Comparison of ENCODE assay signal across 26 mouse cellular contexts in genomic region chr11:22831916-22832315, GRCm38 (mm10). TPM values are rescaled to one million over a fixed set of nuclear protein-coding genes. Genes with fewer than 3 reads are reported as not detected.
DNase-seq lines count a peak whose midpoint lies in the region; ATAC-seq and TF ChIP-seq lines count a peak whose summit lies in the region.
"Had no signal": no experiment of that assay in that cellular context is flagged by ENCODE, and none has a peak within 500 bp of the region (broad histone marks: within the 10 kb centered on the region; RNA-seq: fewer than 3 reads in every experiment).

No protein-coding gene starts in this region.

- dilution Hi-C loops in CH12.LX (cut with MboI; ENCODE audit: extremely low pct_ligation_motif_present, extremely low pct_unique_long_range_greater_than_20kb, low sequenced_read_pairs) = no loop called here

- TF ChIP-seq RAD21 in CH12.LX (IDR thresholded peaks at IDR 0.05; ENCODE audit: low read depth, low read length) = no peak

- DNase-seq in adrenal gland, adult 2 months = peak; percentile 2
- no peak for DNase-seq in adrenal gland, postnatal 4 days (ENCODE audit: low spot score in 2 of 2)
- DNase-seq in liver, adult 2 months (ENCODE audit: extremely low read depth, low read depth, low spot score) = no peak
- DNase-seq in liver, embryonic 11.5 days (ENCODE audit: low spot score) = no peak
- DNase-seq in CH12.LX (ENCODE audit: extremely low read depth) (no peak), ES-E14 (ENCODE audit: low read depth, low spot score) (no peak)
- DNase-seq in gastrocnemius, postnatal 10 days = no peak
- DNase-seq: adrenal gland, adult 8-10 months; adrenal gland, postnatal 25 days; cerebellum, adult 18-20 months; cerebellum, adult 9-10 months; cerebellum, postnatal 25 days; forebrain, postnatal 0 days; gastrocnemius, adult 2 months; gastrocnemius, postnatal 25 days; heart, postnatal 36 days had no signal

- H3K79me2 ChIP-seq in liver, adult 2 months (ENCODE audit: control insufficient read depth, insufficient read depth, low read length) = peaks cover 10% of the 10 kb centered on the region; the same call in 1 of the 2 replicates
- H3K79me2 ChIP-seq in CH12.LX (replicated peaks; ENCODE audit: control insufficient read depth, extremely low read depth, insufficient read depth, poor library complexity, severe bottlenecking) = peaks cover 46% of the 10 kb centered on the region

- TF ChIP-seq CTCF in liver, adult 2 months (IDR thresholded peaks at IDR 0.05; ENCODE audit: low read depth, low read length) = no peak
- TF ChIP-seq CTCF in CH12.LX (conservative IDR thresholded peaks at IDR 0.05 in 1 of 2, IDR thresholded peaks at IDR 0.05 in 1 of 2; ENCODE audit: low read depth in 2 of 2, low read length in 2 of 2) = no peak

- no peak overlapping the region for H3K4me2 ChIP-seq in liver, embryonic 11.5 days
- H3K4me2 ChIP-seq in CH12.LX (ENCODE audit: insufficient read depth, low read depth, poor library complexity, severe bottlenecking) = no peak overlapping the region
- H3K4me2 ChIP-seq: embryonic facial prominence, embryonic 12.5 days; embryonic facial prominence, embryonic 15.5 days; heart, embryonic 11.5 days; hindbrain, embryonic 13.5 days; intestine, embryonic 15.5 days had no signal

- TF ChIP-seq POLR2A in liver, adult 2 months (IDR thresholded peaks at IDR 0.05; ENCODE audit: extremely low read depth, insufficient read depth, low read length) = no peak
- TF ChIP-seq POLR2A in CH12.LX (IDR thresholded peaks at IDR 0.05; ENCODE audit: low read depth, low read length) = no peak

- H3K27ac ChIP-seq in liver, adult 2 months (replicated peaks; ENCODE audit: insufficient read depth, low read depth, low read length) = 0 out of 2 replicates have a peak overlapping the region, but pooled peaks have one; percentile 3
- no peak overlapping the region for H3K27ac ChIP-seq in liver, embryonic 11.5 days (ENCODE audit: low read depth, low read length)
- H3K27ac ChIP-seq in CH12.LX (ENCODE audit: insufficient read depth, low read depth) (no peak overlapping the region), ES-E14 (ENCODE audit: insufficient read depth, low read depth, low read length, poor library complexity, severe bottlenecking) (peak overlapping the region; percentile 28; the same call in 1 of the 2 replicates)
- H3K27ac ChIP-seq: embryonic facial prominence, embryonic 12.5 days; embryonic facial prominence, embryonic 15.5 days; gastrocnemius, adult 2 months; hindbrain, embryonic 10.5 days; hindbrain, embryonic 13.5 days; intestine, embryonic 15.5 days had no signal

- no peak for TF ChIP-seq EP300 in CH12.LX (IDR thresholded peaks at IDR 0.05; ENCODE audit: low read length)

- no peak overlapping the region for H3K4me3 ChIP-seq in liver, adult 2 months (ENCODE audit: insufficient read depth, low read depth, low read length)
- H3K4me3 ChIP-seq in liver, embryonic 11.5 days (ENCODE audit: low read depth, low read length) = no peak overlapping the region
- H3K4me3 ChIP-seq in CH12.LX (replicated peaks in 1 of 3; ENCODE audit: low read depth in 2 of 3, low read length in 2 of 3, poor library complexity in 1 of 3) (no peak overlapping the region), ES-E14 (ENCODE audit: insufficient read depth in 1 of 2, low read depth in 1 of 2, low read length in 2 of 2, poor library complexity in 1 of 2, severe bottlenecking in 1 of 2) (no peak overlapping the region)
- H3K4me3 ChIP-seq: embryonic facial prominence, embryonic 12.5 days; embryonic facial prominence, embryonic 15.5 days; gastrocnemius, adult 2 months; hindbrain, embryonic 10.5 days; hindbrain, embryonic 13.5 days; intestine, embryonic 15.5 days had no signal

- H3K4me1 ChIP-seq in liver, adult 2 months (ENCODE audit: control insufficient read depth, insufficient read depth, low read length) = no peaks in the 10 kb centered on the region
- no peaks in the 10 kb centered on the region; the same call in 1 of the 2 replicates for H3K4me1 ChIP-seq in liver, embryonic 11.5 days (replicated peaks; ENCODE audit: control insufficient read depth, insufficient read depth, low read length)
- peaks cover 11 to 64% of the 10 kb centered on the region in 2 experiments for H3K4me1 ChIP-seq in CH12.LX (ENCODE audit: control insufficient read depth in 1 of 2, insufficient read depth in 2 of 2)
- H3K4me1 ChIP-seq in ES-E14 (ENCODE audit: control insufficient read depth in 2 of 2, insufficient read depth in 2 of 2, low read length in 2 of 2, poor library complexity in 1 of 2) = peaks cover 27 to 30% of the 10 kb centered on the region in 2 experiments
- H3K4me1 ChIP-seq: embryonic facial prominence, embryonic 12.5 days; hindbrain, embryonic 13.5 days had no signal

- H3K9me3 ChIP-seq in liver, embryonic 11.5 days (ENCODE audit: control insufficient read depth, low read length) = no peaks in the 10 kb centered on the region
- H3K9me3 ChIP-seq in CH12.LX (replicated peaks; ENCODE audit: low read length) (peaks cover 2% of the 10 kb centered on the region), ES-E14 (ENCODE audit: control insufficient read depth, insufficient read depth, low read depth, low read length) (no peaks in the 10 kb centered on the region)
- H3K9me3 ChIP-seq: embryonic facial prominence, embryonic 12.5 days; embryonic facial prominence, embryonic 15.5 days; G1E; hindbrain, embryonic 10.5 days; hindbrain, embryonic 13.5 days; intestine, embryonic 15.5 days had no signal

- H3K27me3 ChIP-seq in liver, adult 2 months (ENCODE audit: control insufficient read depth, insufficient read depth, low read length) = no peaks in the 10 kb centered on the region
- no peaks in the 10 kb centered on the region for H3K27me3 ChIP-seq in liver, embryonic 11.5 days (replicated peaks; ENCODE audit: control insufficient read depth, insufficient read depth, low read length)
- H3K27me3 ChIP-seq in CH12.LX (replicated peaks) = no peaks in the 10 kb centered on the region
- H3K27me3 ChIP-seq: embryonic facial prominence, embryonic 12.5 days; embryonic facial prominence, embryonic 15.5 days; hindbrain, embryonic 13.5 days; intestine, embryonic 15.5 days had no signal

- no peak overlapping the region for H3K9ac ChIP-seq in liver, adult 2 months (ENCODE audit: low read depth, low read length)
- H3K9ac ChIP-seq in liver, embryonic 11.5 days (ENCODE audit: low read depth, low read length) = no peak overlapping the region
- no peak overlapping the region for H3K9ac ChIP-seq in CH12.LX (ENCODE audit: insufficient read depth, low read depth)
- no peak overlapping the region for H3K9ac ChIP-seq in ES-E14 (ENCODE audit: insufficient read depth, low read depth, low read length, poor library complexity, severe bottlenecking)
- H3K9ac ChIP-seq: embryonic facial prominence, embryonic 12.5 days; embryonic facial prominence, embryonic 15.5 days; forebrain, postnatal 0 days; hindbrain, embryonic 13.5 days; intestine, embryonic 15.5 days had no signal

- in situ Hi-C loops in CH12.LX (cut with MboI; ENCODE audit: low pct_ligation_motif_present, low pct_unique_long_range_greater_than_20kb, low sequenced_read_pairs) = no loop called here
- in situ Hi-C loops in ES-E14 (cut with MboI; ENCODE audit: low sequenced_read_pairs in 2 of 2, unreplicated experiment in 2 of 2) = no loop called here

- ATAC-seq in liver, embryonic 11.5 days (replicated peaks; ENCODE audit: low FRiP score) = no peak; the same call in 1 of the 2 replicates
- ATAC-seq in granulocyte monocyte progenitor cell, adult 5-6 weeks (replicated peaks; ENCODE audit: poor library complexity, severe bottlenecking) = no peak
- ATAC-seq: forebrain, embryonic 14.5 days; forebrain, postnatal 0 days; hindbrain, embryonic 16.5 days; intestine, embryonic 15.5 days had no signal

- 85% methylated on average over 11 of the region's 11 CpGs for WGBS in liver, adult 2 months
- 70% methylated on average over 11 of the region's 11 CpGs for WGBS in liver, embryonic 11.5 days

- peaks cover 6% of the 10 kb centered on the region for H3K36me3 ChIP-seq in liver, adult 2 months (ENCODE audit: control insufficient read depth, insufficient read depth, low read length)
- peaks cover 5% of the 10 kb centered on the region; the same call in 1 of the 2 replicates for H3K36me3 ChIP-seq in liver, embryonic 11.5 days (ENCODE audit: control insufficient read depth, insufficient read depth, low read length)
- H3K36me3 ChIP-seq in CH12.LX (replicated peaks in 1 of 2; ENCODE audit: control insufficient read depth in 1 of 2, insufficient read depth in 1 of 2, low read length in 1 of 2) (peaks cover 59 to 90% of the 10 kb centered on the region in 2 experiments), ES-E14 (ENCODE audit: control insufficient read depth, insufficient read depth, low read length, poor library complexity, severe bottlenecking) (peaks cover 21% of the 10 kb centered on the region)
- H3K36me3 ChIP-seq: embryonic facial prominence, embryonic 12.5 days; embryonic facial prominence, embryonic 15.5 days; hindbrain, embryonic 10.5 days; hindbrain, embryonic 13.5 days; intestine, embryonic 15.5 days had no signal

TF ChIP-seq in CH12.LX, 34 proteins besides CTCF, POLR2A, EP300 and RAD21:
- no peak for TF ChIP-seq MAX (IDR thresholded peaks at IDR 0.05; ENCODE audit: low read length)
- TF ChIP-seq SMC3 (IDR thresholded peaks at IDR 0.05; ENCODE audit: low read depth, low read length) = 0 out of 2 replicates have a peak, but pooled peaks have one; percentile 3

TF ChIP-seq in ES-E14, 5 proteins besides CTCF, POLR2A, EP300 and RAD21:
- no peak for TF ChIP-seq HCFC1 (IDR thresholded peaks at IDR 0.05; ENCODE audit: borderline replicate concordance, insufficient read depth, low read length)
- TF ChIP-seq CHD2 (IDR thresholded peaks at IDR 0.05; ENCODE audit: low read depth, low read length) = no peak
- no peak for TF ChIP-seq MAFK (IDR thresholded peaks at IDR 0.05; ENCODE audit: insufficient read depth, low read depth, low read length)
- TF ChIP-seq ZNF384 (IDR thresholded peaks at IDR 0.05; ENCODE audit: low read depth, low read length) = no peak
- no peak for TF ChIP-seq ZC3H11A (IDR thresholded peaks at IDR 0.05; ENCODE audit: borderline replicate concordance, low read depth, low read length)

RNA-seq across cellular contexts. Expression of gene B3gnt2, which starts 28.8 kb away (rescaled TPM):
- total RNA-seq in adrenal gland, adult 2 months (2021) = 10 to 100 TPM; 47.6 to 64.7 TPM
- 37.7 and 54.5 TPM in 2 replicates for polyA plus RNA-seq in adrenal gland, adult 2 months (2012; rRNA removed)
- total RNA-seq in adrenal gland, postnatal 4 days (2021) = 10 to 100 TPM; 52.7 to 60.0 TPM
- 8.1 and 8.5 TPM in 2 replicates for total RNA-seq in liver, adult 2 months (2014; rRNA removed)
- 5.6 and 6.2 TPM in 2 replicates for polyA plus RNA-seq in liver, adult 2 months (2012; rRNA removed)
- 3.9 and 6.6 TPM in 2 replicates for polyA plus RNA-seq in liver, embryonic 11.5 days (2014; fragmentation: Nextera tagmentation; extraction: Ambion mirVana)
- 74.6 and 77.4 TPM in 2 replicates for total RNA-seq in CH12.LX (2012; rRNA removed)
- total RNA-seq in CH12.LX (2014; rRNA removed) = 62.2 and 75.2 TPM in 2 replicates
- polyA plus RNA-seq in CH12.LX (2012; ENCODE audit: insufficient read length, low read depth) = 96.0 and 111 TPM in 2 replicates
- total RNA-seq in ES-E14 (2012; rRNA removed) = 25.7 and 52.9 TPM in 2 replicates
- 1 to 10 TPM; 4.0 to 4.4 TPM for total RNA-seq in gastrocnemius, postnatal 10 days (2021)
- 8.6 and 12.3 TPM in 2 replicates for total RNA-seq in granulocyte monocyte progenitor cell, adult 5-6 weeks (2014; fragmentation: Nextera tagmentation)
- 10.6 and 41.3 TPM in 2 replicates for total RNA-seq in granulocyte monocyte progenitor cell, adult 5-6 weeks (2017)

Comparison
In these comparisons a context has a peak if more than half of its experiments do, and no peak if none do; other contexts are left out.
1. H3K27ac ChIP-seq: peak in liver, adult 2 months (single experiment) and ES-E14 (single experiment); none in liver, embryonic 11.5 days (single experiment) and CH12.LX (single experiment).